Mouse (Mus musculus): ENCODE results near the gene G0s2.

DNA sequence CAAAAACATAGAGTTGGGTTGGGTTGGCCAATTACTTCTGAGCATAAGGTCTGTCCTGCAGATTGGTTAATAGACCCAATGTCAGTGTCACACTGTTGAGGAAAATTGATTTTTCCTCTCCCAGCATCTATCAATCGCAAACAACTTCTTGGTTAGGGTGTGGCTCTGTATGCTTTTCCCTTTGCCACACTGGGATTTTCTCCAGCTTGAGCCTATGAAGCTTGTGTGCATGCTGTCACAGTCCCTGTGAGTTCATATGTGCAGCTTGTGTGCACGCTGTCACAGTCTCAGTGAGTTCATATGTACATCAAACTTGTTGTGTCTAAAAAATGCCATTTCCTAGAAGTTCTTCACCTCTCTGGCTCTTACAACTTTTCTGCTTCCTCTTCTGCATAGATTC, 33.8 kb upstream of the G0s2 start:
- TF ChIP-seq EP300 (IDR thresholded peaks at IDR 0.05; ENCODE audit: low read depth) (no peak), CTCF (IDR thresholded peaks at IDR 0.05; ENCODE audit: low read depth) (no peak)

All from liver, embryonic 14.5 days (tissue).